Mouse (Mus musculus): ENCODE results near the gene Etv6. TPM values are rescaled to one million over a fixed set of nuclear protein-coding genes. Genes with fewer than 3 reads are reported as not detected.
"Not testable (repeated sequence)": the region's sequence is repeated elsewhere in the genome, so short reads cannot be mapped to it uniquely, and the experiment has no call there.

Gene Etv6
- polyA plus RNA-seq (2017; shearing (Covaris generic)) = 1 to 10 TPM; 9.0 to 10.0 TPM

DNA sequence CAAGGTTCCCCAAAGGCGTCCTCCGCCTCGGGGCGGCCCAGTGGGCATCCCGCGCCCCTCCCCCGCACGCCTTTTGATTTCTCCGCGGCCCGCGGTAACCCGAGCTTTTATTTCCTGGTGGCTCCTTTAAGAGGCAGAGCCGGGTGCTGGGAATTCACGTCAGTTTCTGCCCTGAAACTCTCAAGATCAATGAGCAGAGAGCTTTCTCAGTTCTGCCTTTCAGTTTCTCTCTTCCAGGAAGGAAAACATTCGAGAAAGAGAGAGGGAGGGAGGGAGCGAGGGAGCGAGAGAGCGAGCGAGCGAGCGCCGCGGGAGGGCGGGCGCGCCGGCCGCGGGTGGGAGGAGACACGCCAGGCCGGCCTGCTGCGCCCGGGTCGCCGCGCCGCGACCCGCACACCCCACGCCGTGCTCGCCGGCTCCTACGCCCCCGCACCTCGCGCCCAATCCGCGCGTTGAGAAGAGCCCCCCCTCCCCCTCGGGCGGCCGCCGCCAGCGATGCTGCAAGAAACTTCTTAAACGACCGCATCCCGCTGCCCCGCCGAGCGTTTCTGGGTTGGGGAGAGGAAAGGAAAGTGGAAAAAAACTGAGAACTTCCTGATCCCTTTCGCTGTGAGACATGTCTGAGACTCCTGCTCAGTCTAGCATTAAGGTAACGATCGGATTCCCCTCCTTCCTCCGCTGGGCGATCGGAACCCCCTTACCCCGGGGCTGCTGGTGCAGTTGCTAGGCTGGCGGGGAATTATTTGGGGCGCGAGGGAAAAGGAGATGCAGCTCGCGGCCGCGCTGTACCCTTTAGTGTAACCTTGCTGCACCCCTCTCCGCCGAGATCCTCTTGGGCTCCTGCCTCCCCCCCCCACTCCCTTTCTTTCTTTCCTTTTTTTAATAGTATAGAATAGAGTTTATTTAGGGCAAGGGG is at the start of gene Etv6:
Etv6 (plus strand) TSS at position 211 of the 916 bp plus-strand sequence.
- ATAC-seq = peak; percentile 40

DNA sequence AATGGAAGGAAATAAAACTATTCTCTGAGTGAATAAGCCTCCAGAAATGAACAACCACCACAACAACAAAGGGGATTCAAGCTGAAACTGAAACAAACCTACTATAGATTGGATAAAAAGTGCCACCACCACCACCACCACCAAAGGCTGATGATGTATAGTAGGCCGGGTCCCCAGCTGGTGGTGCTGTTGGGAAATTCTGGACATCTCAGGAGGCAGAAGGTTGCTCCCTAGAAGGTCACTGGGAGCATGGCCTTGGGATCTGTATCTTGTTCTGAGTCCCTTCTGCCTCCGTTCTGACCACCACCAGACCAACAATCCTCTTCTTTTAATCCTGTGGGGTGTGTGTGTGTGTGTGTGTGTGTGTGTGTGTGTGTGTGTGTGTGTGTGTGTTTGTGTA is 49.3 kb upstream of the Etv6 start:
- no peak for ATAC-seq

DNA sequence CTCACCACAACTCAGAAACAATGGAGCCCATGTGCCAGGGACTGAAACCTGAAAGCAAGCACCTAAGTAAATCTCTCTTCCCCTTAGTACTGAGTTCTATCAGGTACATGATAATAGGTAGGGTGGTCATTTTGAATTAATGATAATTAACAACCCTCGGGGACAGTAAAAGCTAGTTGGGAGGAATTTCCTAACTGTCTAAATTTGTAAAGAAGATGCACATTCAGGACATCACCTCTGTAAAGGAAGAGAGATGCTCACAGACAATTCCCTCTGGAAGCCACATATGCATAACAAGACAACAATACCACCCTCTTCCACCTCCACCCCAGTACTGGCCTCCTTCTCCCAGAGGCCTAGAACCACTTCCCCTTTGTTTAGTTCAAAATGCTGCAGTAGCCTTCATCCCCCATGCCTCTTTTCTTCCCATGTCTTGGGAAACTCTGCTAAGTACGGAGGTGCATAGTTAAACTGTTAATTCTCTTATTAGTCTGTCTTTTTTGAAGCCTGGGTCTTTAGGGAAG is 48.4 kb upstream of the Etv6 start:
- no peak for ATAC-seq

DNA sequence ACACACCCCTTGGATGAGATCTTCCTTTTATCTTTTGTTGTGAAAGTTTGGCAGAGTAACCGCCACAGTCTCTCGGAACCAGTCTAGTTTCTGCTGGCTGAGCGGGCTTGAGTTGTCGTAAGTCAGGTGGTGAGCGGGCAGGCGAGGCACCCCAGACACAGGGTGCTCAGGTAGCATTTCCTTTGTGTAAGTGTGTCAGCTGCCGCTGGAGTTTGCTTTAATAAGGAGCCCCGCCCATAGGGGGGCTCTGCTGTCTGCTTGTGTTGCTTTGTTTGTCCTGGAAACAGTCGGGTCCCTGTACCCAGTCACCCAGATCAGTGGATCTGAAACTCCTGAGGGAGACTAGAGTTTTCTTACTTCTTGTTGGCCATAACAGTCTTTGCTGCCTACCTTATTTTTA is 47.5 kb upstream of the Etv6 start:
- ATAC-seq = no peak

DNA sequence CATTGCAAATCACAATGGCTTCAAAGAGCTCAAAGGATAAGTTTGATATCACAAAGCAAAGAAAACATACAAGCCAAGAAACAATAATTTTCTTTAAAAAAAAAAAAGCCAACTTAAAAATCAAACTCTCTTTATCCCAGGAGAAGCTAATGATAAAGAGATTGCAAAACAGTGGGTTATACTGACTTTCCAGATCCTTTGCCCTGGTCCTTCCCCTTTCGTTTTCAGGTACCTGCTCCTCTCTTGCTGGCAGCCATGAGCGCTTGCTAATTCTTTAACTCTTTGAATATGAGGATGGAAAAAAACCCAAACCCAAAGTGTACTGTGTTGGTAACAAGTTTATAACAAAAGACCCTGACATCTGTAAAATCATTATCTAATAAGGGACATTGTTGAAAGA is 38.0 kb upstream of the Etv6 start:
- no peak for ATAC-seq

DNA sequence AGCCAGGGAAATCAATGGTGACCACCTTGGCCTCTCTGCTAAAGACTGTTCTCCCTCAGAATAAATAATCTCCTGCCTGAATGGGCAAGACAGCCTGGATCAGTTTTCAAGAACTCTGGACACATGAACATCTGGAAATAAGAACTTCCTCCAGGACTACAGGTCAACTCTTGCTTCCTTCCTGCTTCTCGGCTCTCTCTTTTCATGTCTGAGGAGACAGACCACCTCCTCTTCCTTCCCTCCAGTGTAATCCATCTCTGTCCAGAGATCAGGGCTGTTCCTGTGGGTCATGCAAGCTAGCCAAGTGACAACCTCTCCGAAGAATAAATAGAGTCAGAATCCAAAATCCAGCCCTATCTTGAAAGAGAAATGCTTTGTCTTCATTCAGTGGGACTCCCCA is 37.6 kb upstream of the Etv6 start:
- no peak for ATAC-seq

DNA sequence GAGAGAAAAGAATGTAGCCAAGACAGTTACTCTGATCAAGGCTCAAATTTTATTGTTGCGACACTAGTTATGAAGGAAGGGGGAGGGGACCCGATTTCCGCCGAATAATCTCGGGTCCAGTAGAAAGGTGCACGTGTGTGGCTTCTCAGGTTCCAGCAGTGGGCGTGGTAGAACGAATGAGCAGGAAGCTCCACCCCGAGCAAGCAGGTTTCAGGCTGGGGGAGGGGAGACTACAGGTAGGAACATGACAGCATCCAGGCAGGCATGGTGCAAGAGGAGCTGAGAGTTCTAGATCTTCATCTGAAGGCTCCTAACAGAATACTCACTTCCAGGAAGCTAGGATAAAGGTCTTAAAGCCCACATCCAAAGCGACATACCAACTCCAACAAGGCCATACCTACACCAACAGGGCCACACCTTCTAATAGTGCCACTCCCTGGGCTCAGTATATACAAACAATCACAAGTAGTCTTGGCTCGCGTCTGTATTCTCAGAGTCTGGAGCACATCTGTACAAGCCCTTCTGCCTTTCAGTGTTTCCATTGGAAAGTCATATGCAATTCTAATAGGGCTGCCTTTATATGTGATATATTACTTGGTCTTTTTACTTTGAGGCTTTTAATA is 20.9 kb upstream of the Etv6 start:
- ATAC-seq = not testable (repeated sequence)

DNA sequence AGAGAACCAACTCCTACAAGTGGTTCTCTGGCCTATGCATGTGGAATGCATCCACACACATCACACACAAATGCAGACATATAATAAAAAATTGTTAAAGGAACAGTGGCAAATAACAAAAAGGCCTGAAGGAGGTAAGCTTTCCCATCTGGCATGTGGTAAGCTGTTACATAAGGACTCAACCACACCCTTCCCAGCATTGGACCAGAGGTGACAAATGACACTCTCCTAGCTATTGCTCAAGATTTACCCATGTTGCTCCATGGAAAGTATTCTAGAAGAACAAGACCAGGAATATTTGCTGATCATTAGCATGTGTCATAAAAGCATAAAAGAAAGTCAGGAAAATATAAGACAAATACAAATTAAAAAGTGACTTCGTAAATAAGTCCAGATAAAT is 16.7 kb upstream of the Etv6 start:
- ATAC-seq = no peak

DNA sequence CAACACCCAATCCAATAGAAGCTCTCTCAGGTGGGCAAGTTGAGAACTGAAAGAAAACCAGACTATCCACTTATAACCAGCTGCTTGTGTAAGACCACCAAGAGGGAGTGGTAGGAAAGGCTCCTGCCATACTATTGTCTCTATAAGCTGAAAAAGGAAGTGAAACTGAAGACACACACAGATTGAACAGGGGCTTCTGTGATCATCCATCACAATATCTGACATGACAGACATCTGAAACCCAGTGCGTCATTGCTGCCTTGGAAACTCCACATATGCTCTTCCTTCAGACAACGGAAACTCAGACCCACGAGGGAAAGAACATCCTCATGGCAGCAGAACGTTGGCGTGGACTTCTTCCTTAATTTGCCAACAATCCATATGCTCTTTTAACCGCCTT is 14.7 kb upstream of the Etv6 start:
- no peak for ATAC-seq

DNA sequence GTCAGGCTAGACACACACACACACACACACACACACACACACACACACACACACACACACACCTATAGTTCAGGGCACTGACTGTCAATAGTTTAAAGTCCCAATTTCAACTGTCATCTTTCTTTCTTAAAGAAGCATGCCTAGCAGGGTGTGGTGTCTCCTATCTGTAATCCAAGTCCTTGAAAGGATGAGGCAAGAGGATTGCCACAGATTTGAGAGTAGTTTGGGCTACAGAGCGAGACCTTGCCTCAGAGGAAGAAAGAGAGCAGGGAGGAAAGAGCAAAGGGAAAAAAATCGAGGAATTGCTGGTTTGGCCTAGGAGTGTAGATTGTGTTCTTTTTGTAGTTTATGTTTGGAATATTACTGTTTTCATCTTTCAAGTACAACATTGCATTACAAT is 9.2 kb upstream of the Etv6 start:
- ATAC-seq = no peak

DNA sequence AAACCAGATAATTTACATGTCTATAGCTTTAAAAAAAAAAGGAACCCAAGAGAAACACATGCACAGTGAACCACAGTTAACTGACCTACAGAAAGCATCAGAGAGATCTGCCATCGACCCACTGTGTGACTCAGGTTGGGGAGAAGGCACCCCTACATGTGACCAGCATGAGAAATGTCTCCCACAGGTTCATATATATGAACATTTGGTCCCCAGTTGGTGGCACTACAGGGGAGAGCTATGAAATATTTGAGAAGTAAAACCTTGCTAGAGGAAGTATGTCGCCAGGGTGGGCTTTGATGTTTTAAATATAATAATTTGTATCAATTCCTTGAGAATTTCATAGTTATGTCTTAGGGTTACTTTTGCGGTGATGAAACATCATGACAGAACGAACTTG is 8.5 kb upstream of the Etv6 start:
- ATAC-seq = no peak

DNA sequence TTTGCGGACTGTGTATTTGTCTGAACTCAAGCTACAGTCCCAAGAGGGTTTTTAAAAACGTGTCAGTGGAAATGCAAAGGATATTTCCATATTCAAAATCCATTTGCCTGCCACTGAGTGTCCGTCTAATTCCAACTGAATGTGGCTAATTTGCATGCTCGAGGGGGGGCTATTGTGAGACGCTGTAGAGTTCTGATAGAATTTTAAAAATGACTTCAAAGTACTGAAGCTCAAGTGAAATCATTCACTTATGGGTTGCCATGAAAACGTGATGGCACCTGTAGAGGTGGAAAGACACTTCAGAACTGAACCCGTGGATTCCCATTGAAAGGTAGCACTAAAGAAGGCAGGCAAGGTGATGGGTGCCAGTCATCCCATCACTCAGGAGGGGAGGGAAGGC is 3.0 kb upstream of the Etv6 start:
- ATAC-seq = no peak

DNA sequence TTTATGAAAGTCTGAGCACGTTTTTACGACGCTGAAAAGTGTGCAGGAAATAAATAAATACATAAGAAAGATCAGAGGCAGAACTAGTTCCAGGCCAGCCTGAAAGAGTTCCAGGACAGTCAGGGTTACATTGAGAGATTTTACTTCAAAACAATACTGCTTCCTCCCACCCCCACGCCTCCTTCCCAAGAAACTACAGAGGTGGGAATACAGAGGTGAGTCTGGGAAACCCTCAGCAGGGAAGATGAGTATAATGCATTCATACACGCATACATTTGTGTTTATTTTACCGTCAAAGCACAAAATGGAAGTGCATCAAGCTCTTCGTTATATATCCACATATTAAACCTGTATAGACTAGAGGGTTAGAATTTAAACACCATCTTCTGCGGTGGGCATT is 1.1 kb upstream of the Etv6 start:
- peak; percentile 0 for ATAC-seq

DNA sequence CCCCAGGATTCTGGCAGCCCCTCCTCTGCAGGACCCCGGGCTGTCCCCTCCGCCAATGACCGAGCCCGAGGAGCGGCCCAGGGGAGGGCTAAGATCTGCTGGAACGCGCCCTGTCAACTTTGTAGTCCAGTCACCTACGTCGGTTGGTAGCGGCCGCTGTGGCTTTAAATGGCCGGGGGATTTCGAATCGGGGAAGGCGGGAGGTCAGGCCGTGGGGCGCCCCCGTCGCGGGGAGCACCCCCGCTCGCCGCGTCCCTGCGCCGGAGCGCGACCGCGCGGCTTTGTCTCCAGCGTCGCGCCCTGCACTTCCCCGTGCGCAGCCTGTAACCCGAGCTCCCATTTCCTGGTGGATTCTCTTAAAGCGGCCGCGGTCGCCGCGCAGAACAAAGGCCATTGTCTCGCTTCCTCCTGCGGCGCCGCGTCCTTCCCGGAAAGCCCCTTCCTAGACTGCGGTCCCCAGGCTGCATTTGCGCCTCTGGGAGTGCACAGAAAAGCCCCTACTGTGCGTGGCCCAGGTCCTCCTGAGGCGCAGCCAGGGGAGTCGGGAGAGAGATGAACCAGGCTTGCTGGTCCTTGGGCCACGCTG is 503 bp upstream of the Etv6 start:
- peak; percentile 61 for ATAC-seq

DNA sequence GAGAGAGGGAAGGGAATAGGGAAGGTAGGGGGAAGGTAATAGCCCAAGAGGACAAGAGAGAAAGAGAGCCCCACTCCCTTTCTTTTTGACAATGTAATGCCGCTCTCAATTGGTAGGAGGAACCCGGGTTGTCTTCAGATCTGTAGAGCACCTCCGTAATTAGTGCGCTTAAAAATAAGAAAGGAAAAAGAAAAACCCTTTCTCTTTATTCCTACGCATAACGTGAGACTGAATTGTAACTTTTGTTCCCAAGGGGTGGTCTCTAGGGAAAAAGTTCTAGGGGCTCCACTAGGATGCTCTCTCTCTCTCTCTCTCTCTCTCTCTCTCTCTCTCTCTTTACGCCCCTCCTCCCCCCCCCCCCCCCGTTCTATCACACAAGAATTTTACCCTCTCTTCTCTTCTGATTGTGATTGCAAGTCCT is 1.0 kb downstream of the Etv6 start:
- peak; percentile 21 for ATAC-seq

DNA sequence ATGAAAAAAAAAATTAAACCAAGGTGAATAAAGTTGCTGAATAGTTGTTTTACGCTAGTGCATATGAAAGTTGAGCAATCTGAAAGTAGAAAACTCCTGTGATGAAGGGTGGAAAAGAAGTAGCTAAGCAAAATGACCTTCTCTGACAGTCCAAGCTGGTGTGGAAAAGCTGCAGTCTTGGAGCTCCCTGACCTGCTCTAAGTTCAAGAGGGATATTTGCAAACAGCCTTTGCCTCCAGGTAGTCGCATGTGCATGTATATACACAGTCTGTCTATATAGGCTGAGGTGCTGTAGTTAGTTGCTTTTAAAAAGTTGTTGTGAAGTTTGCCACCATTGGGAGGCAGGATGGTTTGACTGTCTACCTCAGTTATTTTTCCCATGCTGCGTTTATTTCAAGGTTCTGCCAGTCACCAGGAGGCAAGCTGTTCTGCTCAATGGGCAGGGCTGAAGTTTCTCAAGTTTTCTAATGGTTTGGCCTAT is 1.5 kb downstream of the Etv6 start:
- ATAC-seq = no peak

DNA sequence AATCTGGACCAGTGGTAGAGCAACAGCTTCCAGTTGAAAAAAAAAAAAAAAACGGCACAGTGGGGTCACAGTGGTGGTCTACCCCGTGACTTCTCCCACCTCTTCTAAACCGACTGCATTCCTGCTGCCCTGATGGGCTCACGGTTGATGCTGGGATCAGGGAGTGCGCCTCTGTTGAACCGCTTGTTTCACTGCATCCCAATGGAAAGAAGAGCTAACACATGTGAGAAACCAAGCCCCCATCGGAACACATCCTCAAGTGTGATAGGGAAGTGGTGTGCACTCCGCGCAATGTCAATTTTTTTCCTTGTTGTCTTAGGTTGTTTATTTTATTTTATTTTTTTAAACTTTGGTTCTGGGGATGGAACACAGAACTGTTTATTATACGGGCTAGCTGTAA is 2.5 kb downstream of the Etv6 start:
- ATAC-seq = no peak

DNA sequence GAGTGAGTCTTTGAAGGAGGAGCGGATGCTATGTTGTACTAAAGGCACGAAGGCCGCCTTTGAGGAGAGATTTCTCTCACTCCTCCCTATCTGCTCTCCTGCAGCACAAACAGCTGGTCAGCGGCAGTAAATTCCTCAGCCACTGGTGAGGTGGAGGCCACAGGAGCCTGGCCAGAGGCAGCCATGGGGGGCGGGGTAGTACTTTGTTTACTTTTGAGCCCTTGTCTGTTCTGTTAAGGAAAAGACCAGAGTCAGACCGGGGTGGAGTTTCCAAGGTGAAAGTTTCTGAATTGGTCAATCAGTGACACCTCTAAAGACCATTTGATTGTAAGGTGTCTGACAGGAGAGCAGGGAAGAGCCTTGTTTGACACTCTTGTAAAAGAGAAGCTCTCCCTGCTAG is 3.4 kb downstream of the Etv6 start:
- no peak for ATAC-seq

DNA sequence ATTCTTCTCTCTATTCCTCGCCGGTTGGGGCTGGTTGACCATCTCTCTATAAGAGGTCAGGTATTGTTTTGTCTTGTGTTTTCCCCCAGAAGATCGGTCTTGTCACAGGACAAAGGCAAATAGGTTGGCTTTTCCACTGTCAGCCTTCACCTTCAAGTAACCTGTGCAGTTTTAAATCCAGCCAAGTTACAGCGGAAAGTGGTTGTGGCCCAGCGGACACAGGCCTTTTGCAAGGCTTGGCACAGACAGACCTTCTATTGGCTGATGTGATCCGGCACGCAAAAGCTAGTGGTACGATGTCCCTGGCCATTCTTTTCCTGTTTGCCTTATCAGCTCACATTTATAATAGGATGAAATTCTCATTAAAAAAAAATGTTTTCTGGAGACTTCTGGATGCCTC is 3.9 kb downstream of the Etv6 start:
- no peak for ATAC-seq

DNA sequence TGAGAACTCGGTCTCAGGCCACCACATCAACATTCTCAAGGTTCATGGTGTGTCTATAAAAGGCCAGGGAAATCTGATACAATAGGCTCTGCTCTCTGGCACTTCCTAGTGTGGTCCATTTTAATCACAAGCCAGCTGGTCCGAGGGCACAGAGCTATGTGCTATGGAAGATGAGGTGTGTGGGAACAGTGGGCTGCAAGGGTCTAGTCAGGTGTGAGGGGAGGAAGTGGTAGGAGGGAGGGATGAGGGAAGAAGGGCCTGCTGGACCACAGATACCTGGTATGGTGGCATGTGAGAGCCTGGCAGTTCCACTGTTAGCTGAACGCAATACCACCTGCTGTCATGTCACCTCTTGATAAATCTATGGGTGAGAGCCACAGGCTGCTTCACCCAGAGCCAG is 4.8 kb downstream of the Etv6 start:
- no peak for ATAC-seq

DNA sequence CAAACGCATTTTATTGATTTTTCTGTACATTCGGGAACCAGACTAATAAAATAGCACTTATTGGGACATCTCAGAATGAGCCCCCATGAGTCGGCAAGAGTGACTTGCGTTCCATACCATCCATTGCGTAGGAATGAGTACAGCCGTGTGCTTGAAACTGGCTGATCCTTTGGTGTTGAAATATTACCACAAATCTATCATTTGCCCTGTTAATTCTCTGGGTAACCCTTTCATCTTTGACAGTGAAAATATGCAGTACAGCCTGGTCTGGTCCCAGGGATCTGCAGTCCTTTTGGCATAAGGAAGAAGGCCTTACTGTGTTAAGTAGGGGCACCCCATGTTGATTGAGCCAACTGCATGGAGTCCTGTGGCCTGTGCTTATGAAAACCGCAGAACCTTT is 5.8 kb downstream of the Etv6 start:
- ATAC-seq = no peak

DNA sequence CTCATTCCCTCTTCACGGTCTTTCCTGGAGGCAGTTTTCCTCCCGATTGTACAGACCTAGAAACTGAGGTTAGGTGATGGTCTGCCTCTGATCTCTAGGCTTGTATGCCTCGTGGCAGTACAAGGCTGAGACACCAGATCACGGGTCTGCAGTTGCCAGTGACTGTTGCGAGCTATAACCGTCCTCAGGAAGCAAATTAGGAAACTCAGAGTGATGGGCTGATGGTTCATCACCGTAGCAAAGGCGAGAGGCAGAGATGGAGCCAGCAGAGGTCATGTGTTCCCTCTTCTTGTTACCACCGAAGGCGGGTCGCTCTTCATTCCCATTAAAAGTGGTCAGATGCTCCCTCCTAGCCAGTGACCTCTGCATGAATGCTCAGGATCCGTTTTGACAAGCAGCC is 6.4 kb downstream of the Etv6 start:
- no peak for ATAC-seq

DNA sequence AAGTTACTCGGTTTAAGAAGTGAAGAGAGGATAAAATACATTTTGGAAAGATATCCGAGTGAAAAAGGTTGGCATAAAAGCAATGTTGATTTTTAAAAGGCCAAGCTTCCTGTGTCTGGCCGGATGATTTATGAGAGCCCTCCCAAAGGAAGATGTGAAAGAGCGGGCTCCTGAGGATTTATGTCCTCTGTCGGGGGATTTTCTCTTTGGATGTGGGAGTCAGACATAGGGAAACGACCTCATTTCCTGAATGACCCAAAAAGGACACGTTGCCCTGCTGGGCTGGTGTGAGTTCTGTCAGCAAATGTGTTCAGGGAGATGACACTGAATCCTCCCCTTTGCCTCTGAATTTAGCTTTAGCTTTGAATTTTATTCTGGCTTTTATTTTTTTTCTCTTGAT is 8.0 kb downstream of the Etv6 start:
- no peak for ATAC-seq
